Mouse (Mus musculus) duodenum, adult 2 months (tissue): Measurements from ENCODE around the gene Pafah1b3. TPM values are rescaled to one million over a fixed set of nuclear protein-coding genes. Genes with fewer than 3 reads are reported as not detected.

Experiments used
- polyA plus RNA-seq: library from polyadenylated mRNA; depleted of rRNA; stranded (reverse); fragments of >200 nt; gene quantifications from 2 replicates; pipeline ENCODE4 v1.2.3, GENCODE M21; 2012; ENCODE audit warnings: low replicate concordance; rRNA removed

Pafah1b3 gene
- polyA plus RNA-seq, result 86.5 and 148 TPM in 2 replicates

DNA sequence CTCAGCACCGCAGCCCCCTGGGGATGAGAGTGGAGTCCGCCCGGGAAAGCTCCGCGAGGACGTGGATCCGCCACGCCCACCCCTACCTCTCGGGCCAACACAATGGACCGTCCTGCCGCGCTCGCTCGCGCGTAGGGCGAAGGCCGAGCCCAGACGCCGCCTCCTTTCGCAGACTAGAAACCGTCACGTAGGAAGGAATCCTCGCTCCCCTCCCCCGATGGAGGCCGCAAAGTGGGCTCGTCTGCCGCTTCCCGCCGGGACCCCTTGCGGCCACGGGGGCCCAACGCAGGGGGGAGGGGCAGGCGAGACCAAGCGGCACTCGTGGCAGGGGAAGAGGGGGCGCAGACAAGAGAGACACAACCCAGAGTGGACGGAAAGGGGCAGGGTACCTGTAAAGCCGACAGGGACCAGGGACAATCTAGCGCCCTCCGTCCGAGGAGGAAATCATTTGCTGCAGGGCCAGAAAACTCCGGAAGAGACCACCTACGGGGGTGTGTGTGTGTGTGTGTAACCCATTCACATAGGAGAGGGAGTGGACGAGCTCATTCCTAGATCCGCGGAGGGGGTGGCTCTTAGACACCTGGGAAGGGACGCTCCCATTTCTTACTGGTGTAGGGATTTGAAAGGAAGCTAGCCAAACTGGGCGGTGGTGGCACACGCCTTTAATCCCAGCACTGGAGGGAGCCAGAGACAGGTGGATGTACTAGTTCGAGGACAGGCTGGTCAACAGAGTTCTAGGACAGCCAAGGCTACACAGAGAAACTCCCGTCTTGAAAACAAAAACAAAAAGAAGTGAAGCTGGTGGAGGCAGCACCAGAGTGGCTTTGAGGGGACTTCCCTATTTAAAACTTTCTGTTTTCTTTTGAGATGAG is at the start of gene Pafah1b3:
Gene Pafah1b3 (minus strand): TSS at position 533 of the 872 bp plus-strand sequence.

DNA sequence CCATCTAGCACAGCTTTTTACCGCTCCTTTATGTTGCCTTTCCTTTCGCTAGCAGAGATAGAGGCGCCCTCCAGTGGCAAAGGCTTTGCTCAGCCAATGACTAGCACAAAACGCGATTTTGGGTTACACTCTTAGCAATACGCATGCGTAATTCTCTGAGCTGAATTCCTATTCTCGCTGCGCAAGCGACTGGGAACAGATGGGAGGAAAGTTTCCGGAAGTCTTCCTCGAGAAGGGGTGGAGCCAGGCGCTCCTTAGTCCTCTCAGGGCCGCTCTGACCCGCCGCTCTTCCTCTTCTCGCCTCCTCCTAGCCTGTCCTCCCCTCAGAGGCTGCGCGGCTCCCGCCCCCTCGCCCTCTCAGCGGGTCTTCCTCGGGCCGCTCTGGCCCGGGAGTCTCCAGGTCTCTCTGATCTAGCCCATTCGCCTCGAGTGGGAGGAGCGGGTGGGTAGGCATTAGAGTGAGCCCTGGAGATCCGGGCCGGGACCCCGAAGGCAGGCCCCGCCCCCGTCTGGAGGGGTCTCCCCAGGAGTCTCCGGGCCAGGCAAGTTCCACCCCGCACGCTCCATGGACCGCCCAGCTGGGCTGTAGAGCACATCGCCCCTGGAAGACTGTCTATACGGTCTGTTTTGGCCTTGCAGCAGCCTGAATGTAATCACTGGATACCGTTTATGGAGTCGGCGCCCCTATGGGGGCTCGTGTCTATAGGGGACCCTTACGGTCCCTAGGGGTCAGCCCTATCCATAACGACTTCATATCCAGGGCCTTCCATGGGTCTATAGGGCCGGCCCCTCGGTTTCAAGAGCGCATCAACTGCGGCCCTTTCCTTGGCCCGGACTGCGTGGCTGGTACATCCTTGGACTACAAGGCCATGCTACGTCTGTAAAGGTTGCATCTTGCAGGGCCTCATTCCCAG is 19.0 kb upstream of the Pafah1b3 start, which contains the start of gene Megf8:
Gene Megf8 (plus strand): TSS at position 633 of the 914 bp plus-strand sequence.

DNA sequence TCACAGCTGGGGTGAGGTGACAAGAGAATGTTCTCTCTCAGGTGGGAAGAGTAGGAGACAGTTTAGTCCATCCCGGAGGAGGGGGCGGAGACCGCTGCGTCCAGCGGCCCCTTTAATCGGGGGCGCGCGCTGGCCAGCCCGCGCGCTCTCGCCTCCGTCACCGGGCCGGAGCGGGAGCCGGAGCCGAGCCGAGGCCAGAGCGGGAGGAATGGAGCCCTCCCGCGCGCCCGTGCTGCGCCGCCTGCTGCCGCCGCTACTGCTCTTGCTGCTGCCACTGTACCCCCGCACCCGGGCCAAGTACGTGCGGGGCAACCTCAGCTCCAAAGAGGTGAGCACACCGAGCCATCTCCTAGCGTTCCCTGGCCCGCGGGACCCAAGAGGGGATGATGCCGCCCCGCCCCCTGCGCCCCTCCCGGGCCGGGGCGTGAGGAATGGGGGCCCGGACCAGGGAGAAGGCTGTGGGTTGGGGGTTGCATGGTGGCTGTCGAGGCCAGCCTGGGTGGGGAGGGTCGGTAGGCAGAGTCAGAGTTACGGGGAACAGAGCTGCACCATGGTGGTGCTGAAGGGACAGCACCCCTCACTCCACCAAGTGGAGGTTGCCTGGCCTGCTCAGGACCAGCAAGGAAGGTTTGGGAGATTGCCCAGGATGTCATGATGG is 8.3 kb upstream of the Pafah1b3 start, which contains the start of gene Tmem145:
Gene Tmem145 (plus strand): TSS at position 151 of the 658 bp plus-strand sequence.

DNA sequence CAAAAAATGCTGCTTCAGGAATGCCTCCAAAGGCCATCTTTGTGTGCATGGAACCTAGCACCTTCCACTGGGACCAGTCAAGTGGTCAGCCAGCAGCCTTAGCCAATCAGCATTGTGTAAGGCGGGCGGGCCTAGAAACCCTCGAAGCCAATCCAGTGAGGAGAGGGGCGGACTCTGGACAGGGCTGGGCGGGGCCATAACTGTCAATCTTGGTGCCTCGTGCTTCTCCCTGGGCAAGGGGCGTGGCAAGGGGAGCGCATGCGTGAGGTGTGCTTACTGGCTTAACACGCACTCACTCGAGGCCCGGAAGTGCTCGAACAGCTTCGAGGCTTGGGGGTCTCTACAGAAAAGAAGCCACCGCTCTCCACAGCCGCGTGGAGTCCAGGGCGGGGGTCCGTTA is 3.3 kb upstream of the Pafah1b3 start, which contains the start of gene Prr19:
Gene Prr19 (plus strand): TSS at position 349 of the 400 bp plus-strand sequence.

DNA sequence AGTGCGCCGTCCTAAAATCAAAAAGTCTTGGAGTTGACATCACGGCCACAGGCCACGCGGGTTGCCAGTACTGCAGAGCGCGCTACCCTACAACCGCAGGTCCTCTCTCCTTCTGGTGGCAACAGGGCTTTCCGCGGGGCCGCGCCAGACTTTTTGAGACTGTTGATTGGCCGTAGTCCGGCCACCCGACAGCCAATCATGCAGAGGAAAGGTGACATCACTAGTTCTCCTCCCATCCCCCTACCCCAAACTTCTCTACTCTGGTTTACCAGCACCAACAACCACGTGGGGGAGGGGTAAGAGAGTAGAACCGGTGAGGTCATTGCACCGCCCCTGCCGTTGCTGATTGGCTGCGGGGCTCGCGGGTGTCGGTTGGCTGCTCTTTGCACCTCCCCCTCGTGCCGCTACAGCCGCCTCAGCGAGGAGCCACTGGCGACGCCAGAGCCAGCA is 30.5 kb downstream of the Pafah1b3 start, which contains the start of gene Cic:
Gene Cic (plus strand): TSS at position 404 of the 450 bp plus-strand sequence.

DNA sequence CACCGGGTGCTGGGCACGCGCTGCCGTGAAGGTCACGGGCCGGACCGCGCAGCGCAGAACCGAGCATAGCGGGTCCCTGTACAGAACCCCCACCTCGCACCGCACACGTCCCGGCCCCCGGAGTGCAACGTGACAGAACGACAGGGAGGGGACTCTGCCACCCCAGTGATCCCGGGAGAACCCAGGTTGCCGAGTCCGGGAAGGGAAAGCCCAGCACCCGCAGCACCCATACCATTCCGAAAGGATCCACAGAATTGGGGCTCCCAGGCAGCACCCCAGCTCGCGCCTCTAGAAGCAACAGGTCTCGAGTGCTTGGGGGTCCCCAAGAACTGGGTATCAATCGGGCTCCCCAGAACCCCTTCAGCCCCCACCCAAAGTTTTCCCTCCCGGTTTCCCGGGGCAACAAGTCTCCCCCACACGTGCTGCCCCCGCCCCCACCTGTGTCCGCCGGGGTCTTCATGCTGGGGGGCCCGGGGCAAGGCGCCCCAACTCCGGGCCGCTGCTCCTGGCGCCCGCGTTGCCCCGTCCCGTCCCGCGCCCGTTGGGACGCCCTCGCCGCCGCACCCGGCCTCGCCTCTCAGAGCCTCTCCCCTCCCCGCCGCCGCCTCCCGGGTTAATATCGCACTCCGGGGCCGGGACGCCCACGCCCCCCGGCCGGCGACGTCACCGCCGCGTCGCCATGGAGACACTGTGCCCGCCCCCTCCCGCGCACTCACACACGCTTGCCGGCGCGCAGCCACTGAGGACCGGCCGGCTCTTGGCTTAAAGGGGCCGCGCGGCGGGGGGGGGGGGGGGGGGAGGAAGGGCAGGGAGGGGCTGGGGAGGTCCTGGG is 47.4 kb downstream of the Pafah1b3 start, which contains the start of gene Erf:
Gene Erf (minus strand): TSS at position 621 of the 832 bp plus-strand sequence.

Other genes with a start within 250 kb of the Pafah1b3 start
- gene Grik5, start 225.6 kb downstream of the Pafah1b3 start, polyA plus RNA-seq, result 19.8 and 24.4 TPM in 2 replicates
- 34.5 and 39.7 TPM in 2 replicates for gene Zfp574, start 225.4 kb downstream of the Pafah1b3 start, polyA plus RNA-seq
- gene Pou2f2, start 118.3 kb downstream of the Pafah1b3 start, polyA plus RNA-seq, result 1.8 and 3.3 TPM in 2 replicates
- 45.9 and 104 TPM in 2 replicates for gene Dedd2, start 77.4 kb downstream of the Pafah1b3 start, polyA plus RNA-seq
- 6.1 and 7.0 TPM in 2 replicates for gene Zfp526, start 76.6 kb downstream of the Pafah1b3 start, polyA plus RNA-seq
- gene Gsk3a, start 60.1 kb downstream of the Pafah1b3 start, polyA plus RNA-seq, result 141 and 179 TPM in 2 replicates
- gene Erf, start 47.2 kb downstream of the Pafah1b3 start, polyA plus RNA-seq, result 40.7 and 44.2 TPM in 2 replicates
- gene Cic, start 30.3 kb downstream of the Pafah1b3 start, polyA plus RNA-seq, result 54.5 and 62.2 TPM in 2 replicates
- gene Prr19, start 3.4 kb upstream of the Pafah1b3 start, polyA plus RNA-seq, result 0.07 TPM in 1 of 2 replicates, not detected in the other
- 0.64 and 1.5 TPM in 2 replicates for gene Tmem145, start 8.1 kb upstream of the Pafah1b3 start, polyA plus RNA-seq
- 21.0 and 22.1 TPM in 2 replicates for gene Megf8, start 19.2 kb upstream of the Pafah1b3 start, polyA plus RNA-seq
- 1.1 TPM in 1 of 2 replicates, not detected in the other for gene Cnfn, start 71.7 kb upstream of the Pafah1b3 start, polyA plus RNA-seq
- 65.3 and 226 TPM in 2 replicates for gene Lipe, start 100.7 kb upstream of the Pafah1b3 start, polyA plus RNA-seq
- 1.9 TPM in 1 of 2 replicates, not detected in the other for gene Cxcl17, start 114.9 kb upstream of the Pafah1b3 start, polyA plus RNA-seq
- 97.6 and 182 TPM in 2 replicates for gene Ceacam1, start 179.6 kb upstream of the Pafah1b3 start, polyA plus RNA-seq
- 0.36 and 0.39 TPM in 2 replicates for gene Ceacam2, start 241.9 kb upstream of the Pafah1b3 start, polyA plus RNA-seq